8 mouse cellular contexts compared by ENCODE assay signal in genomic region chr2:119270643-119271331, GRCm38 (mm10). TPM values are rescaled to one million over a fixed set of nuclear protein-coding genes. Genes with fewer than 3 reads are reported as not detected.
DNase-seq lines count a peak whose midpoint lies in the region; ATAC-seq and TF ChIP-seq lines count a peak whose summit lies in the region.

Rhov (minus strand) TSS chr2:119271272.

- intact Hi-C loops in left cerebral cortex, postnatal 10 days (cut with DNase I), result no loop called here

- peaks cover 10% of the 10 kb centered on the region for H3K4me1 ChIP-seq in forebrain, embryonic 10.5 days
- 0 out of 2 replicates have a peak, but pooled peaks cover 3% of the 10 kb centered on the region for H3K4me1 ChIP-seq in hindbrain, postnatal 0 days (ENCODE audit: insufficient read depth, low read length)

- H3K4me3 ChIP-seq in forebrain, embryonic 10.5 days, result peak within 1 kb of the TSS; percentile 76
- peak within 1 kb of the TSS; percentile 45 for H3K4me3 ChIP-seq in hindbrain, postnatal 0 days (ENCODE audit: low read length)

- H3K9me3 ChIP-seq in forebrain, embryonic 10.5 days, result no peaks in the 10 kb centered on the region
- no peaks in the 10 kb centered on the region for H3K9me3 ChIP-seq in hindbrain, postnatal 0 days (ENCODE audit: low read length)

- H3K36me3 ChIP-seq in forebrain, embryonic 10.5 days (replicated peaks), result no peaks in the 10 kb centered on the region
- H3K36me3 ChIP-seq in hindbrain, postnatal 0 days (ENCODE audit: insufficient read depth, low read length), result no peaks in the 10 kb centered on the region

- peak within 1 kb of the TSS; percentile 59 for H3K9ac ChIP-seq in hindbrain, postnatal 0 days (replicated peaks; ENCODE audit: low read length)

- peak within 1 kb of the TSS; percentile 72 for H3K27ac ChIP-seq in forebrain, embryonic 10.5 days
- H3K27ac ChIP-seq in hindbrain, postnatal 0 days, result peak within 1 kb of the TSS; percentile 67

- WGBS in forebrain, embryonic 10.5 days, result under 1% methylated on average over 49 of the region's 49 CpGs
- WGBS in hindbrain, postnatal 0 days, result 1% methylated on average over 44 of the region's 49 CpGs

- ATAC-seq in hindbrain, postnatal 0 days, result peak; percentile 90
- ATAC-seq in megakaryocyte, adult 5-6 weeks (ENCODE audit: poor library complexity, severe bottlenecking), result peak; percentile 97

- H3K4me2 ChIP-seq in hindbrain, postnatal 0 days (ENCODE audit: low read depth, low read length), result peak within 1 kb of the TSS; percentile 65

- TF ChIP-seq CTCF in hindbrain, postnatal 0 days (IDR thresholded peaks at IDR 0.05; ENCODE audit: low read depth), result peak; percentile 68

- peak; percentile 83 for DNase-seq in MN1 (ENCODE audit: low spot score)
- peak; percentile 72 for DNase-seq in c-Kit-positive CD71-positive TER-119-negative erythroid progenitor cells, embryonic 14.5 days (ENCODE audit: low read depth)
- peak; percentile 69 for DNase-seq in forebrain, embryonic 10.5 days (ENCODE audit: extremely low spot score, low spot score)
- DNase-seq in hindbrain, postnatal 0 days (ENCODE audit: low spot score), result peak; percentile 85
- DNase-seq in left cerebral cortex, postnatal 10 days (ENCODE audit: extremely low spot score in 1 of 2, low spot score in 2 of 2), result peak; percentile 50 to 83
- DNase-seq in right cerebral cortex, postnatal 25 days, result peak; percentile 67
- no peak for DNase-seq in gastrocnemius, adult 8-10 months (ENCODE audit: low spot score in 2 of 2)

- H3K27me3 ChIP-seq in forebrain, embryonic 10.5 days (ENCODE audit: poor library complexity, severe bottlenecking), result peaks cover 28% of the 10 kb centered on the region
- no peaks in the 10 kb centered on the region for H3K27me3 ChIP-seq in hindbrain, postnatal 0 days (ENCODE audit: insufficient read depth, low read length)

RNA-seq across cellular contexts. Expression of gene Rhov, which starts in this region (rescaled TPM):
- polyA plus RNA-seq in forebrain, embryonic 10.5 days (2016; fragmentation: Nextera tagmentation; extraction: Ambion mirVana), result 0.44 and 0.58 TPM in 2 replicates
- total RNA-seq in hindbrain, postnatal 0 days (2014; rRNA removed), result 28.3 and 28.4 TPM in 2 replicates
- 31.8 and 32.6 TPM in 2 replicates for polyA plus RNA-seq in hindbrain, postnatal 0 days (2015; fragmentation: Nextera tagmentation; extraction: Ambion mirVana)
- 10 to 100 TPM; 14.3 to 16.3 TPM for total RNA-seq in left cerebral cortex, postnatal 10 days (2021)
- 0.16 and 0.59 TPM in 2 replicates for total RNA-seq in megakaryocyte, adult 5-6 weeks (2015)
- 0.28 and 0.81 TPM in 2 replicates for total RNA-seq in megakaryocyte, adult 5-6 weeks (2017)
- not detected for total RNA-seq in gastrocnemius, adult 8-10 months (2022)

Comparison
In these comparisons a context has a peak if more than half of its experiments do, and no peak if none do; other contexts are left out.
1. RNA of gene Rhov (total RNA-seq): 28.3 to 28.4 TPM in hindbrain, postnatal 0 days and 14.3 to 16.3 TPM in left cerebral cortex, postnatal 10 days; 0.16 to 0.81 TPM in megakaryocyte, adult 5-6 weeks and not detected in gastrocnemius, adult 8-10 months; every median in the first group is over 4 times any median in the second.
2. RNA of gene Rhov (polyA plus RNA-seq): 31.8 to 32.6 TPM in hindbrain, postnatal 0 days; 0.44 to 0.58 TPM in forebrain, embryonic 10.5 days; every median in the first group is over 10 times any median in the second.
3. Peak in DNase-seq, H3K4me3 ChIP-seq and H3K27ac ChIP-seq in forebrain, embryonic 10.5 days; RNA of the gene not detected or under 1 TPM.
4. Peak in ATAC-seq in megakaryocyte, adult 5-6 weeks; RNA of the gene not detected or under 1 TPM.
5. DNase-seq: peak in MN1 (single experiment), c-Kit-positive CD71-positive TER-119-negative erythroid progenitor cells, embryonic 14.5 days (single experiment), hindbrain, postnatal 0 days (single experiment), left cerebral cortex, postnatal 10 days (2 of 2) and right cerebral cortex, postnatal 25 days (single experiment); none in gastrocnemius, adult 8-10 months (0 of 2).